In genomic region chr1:190259576-190259975, GRCm38 (mm10) we compare ENCODE assay signal across 15 mouse cellular contexts.
A peak's percentile ranks its signal among the peaks of the same experiment; 100 is the strongest.
DNase-seq lines count a peak whose midpoint lies in the region; ATAC-seq and TF ChIP-seq lines count a peak whose summit lies in the region.
"Had no signal": no experiment of that assay in that cellular context is flagged by ENCODE, and none has a peak within 500 bp of the region (broad histone marks: within the 10 kb centered on the region; RNA-seq: fewer than 3 reads in every experiment).

No protein-coding gene starts in this region.

- no peak overlapping the region for H3K4me2 ChIP-seq in heart, embryonic 11.5 days
- H3K4me2 ChIP-seq: forebrain, embryonic 15.5 days; limb, embryonic 13.5 days; midbrain, embryonic 12.5 days had no signal

- no peak overlapping the region for H3K27ac ChIP-seq in heart, embryonic 11.5 days (ENCODE audit: low read depth, low read length)
- H3K27ac ChIP-seq: forebrain, embryonic 15.5 days; limb, embryonic 13.5 days; midbrain, embryonic 12.5 days had no signal

- H3K36me3 ChIP-seq in heart, embryonic 11.5 days (ENCODE audit: control insufficient read depth, insufficient read depth, low read length), result no peaks in the 10 kb centered on the region
- H3K36me3 ChIP-seq: forebrain, embryonic 15.5 days; limb, embryonic 13.5 days; midbrain, embryonic 12.5 days had no signal

- no peak overlapping the region for H3K4me3 ChIP-seq in heart, embryonic 11.5 days (ENCODE audit: low read depth, low read length)
- H3K4me3 ChIP-seq: forebrain, embryonic 15.5 days; limb, embryonic 13.5 days; midbrain, embryonic 12.5 days had no signal

- 87% methylated on average over 13 of the region's 13 CpGs for WGBS in heart, embryonic 11.5 days (ENCODE audit: insufficient replicate concordance)

- no peak overlapping the region for H3K9ac ChIP-seq in heart, embryonic 11.5 days (ENCODE audit: low read depth, low read length)
- H3K9ac ChIP-seq: forebrain, embryonic 15.5 days; limb, embryonic 13.5 days; midbrain, embryonic 12.5 days had no signal

- 0 out of 2 replicates have a peak, but pooled peaks cover 3% of the 10 kb centered on the region for H3K27me3 ChIP-seq in heart, embryonic 11.5 days (ENCODE audit: control insufficient read depth, insufficient read depth, low read length)

- no peaks in the 10 kb centered on the region for H3K9me3 ChIP-seq in heart, embryonic 11.5 days (replicated peaks; ENCODE audit: control insufficient read depth, low read length)
- H3K9me3 ChIP-seq: forebrain, embryonic 15.5 days; limb, embryonic 13.5 days; midbrain, embryonic 12.5 days had no signal

- peaks cover 6% of the 10 kb centered on the region; the same call in 1 of the 2 replicates for H3K4me1 ChIP-seq in heart, embryonic 11.5 days (ENCODE audit: control insufficient read depth, insufficient read depth, low read length)
- H3K4me1 ChIP-seq: forebrain, embryonic 15.5 days had no signal

- no peak for TF ChIP-seq POLR2A in brain, embryonic 14.5 days (IDR thresholded peaks at IDR 0.05; ENCODE audit: borderline replicate concordance, extremely low read depth, insufficient read depth, insufficient read length, poor library complexity, severe bottlenecking)

- no peak for ATAC-seq in heart, embryonic 11.5 days (replicated peaks; ENCODE audit: insufficient number of reproducible peaks, low FRiP score, low TSS enrichment)
- ATAC-seq: forebrain, embryonic 15.5 days had no signal

- no peak for TF ChIP-seq CTCF in brain, embryonic 14.5 days (IDR thresholded peaks at IDR 0.05; ENCODE audit: borderline replicate concordance, extremely low read depth, insufficient read depth, insufficient read length)

- peak; percentile 88 for DNase-seq in heart, adult 11 months
- peak; percentile 26 for DNase-seq in layer of hippocampus, adult 9-11 months
- no peak for DNase-seq in layer of hippocampus, adult 8-10 months (ENCODE audit: low spot score in 2 of 2)
- peak; percentile 14 for DNase-seq in brain, embryonic 14.5 days (ENCODE audit: low read depth)
- peak; percentile 17 to 21 for DNase-seq in gastrocnemius, postnatal 36 days
- DNase-seq in embryo, embryonic 10 days (ENCODE audit: low spot score), result no peak
- DNase-seq: cerebellum, adult 2 months; embryo, embryonic 11 days; heart, postnatal 14 days; lung, postnatal 14 days; thymus, adult 2 months had no signal

- intact Hi-C loops in gastrocnemius, postnatal 36 days (cut with DNase I), result no loop called here

Comparison
In these comparisons a context has a peak if more than half of its experiments do, and no peak if none do; other contexts are left out.
1. DNase-seq: peak in heart, adult 11 months (single experiment), layer of hippocampus, adult 9-11 months (single experiment), brain, embryonic 14.5 days (single experiment) and gastrocnemius, postnatal 36 days (2 of 2); none in layer of hippocampus, adult 8-10 months (0 of 2) and embryo, embryonic 10 days (single experiment).